Comparison of ENCODE assay signal across 9 mouse cellular contexts in genomic region chr6:30694209-30694608, GRCm38 (mm10). TPM values are rescaled to one million over a fixed set of nuclear protein-coding genes. Genes with fewer than 3 reads are reported as not detected.
DNase-seq lines count a peak whose midpoint lies in the region; ATAC-seq and TF ChIP-seq lines count a peak whose summit lies in the region.
"Had no signal": no experiment of that assay in that cellular context is flagged by ENCODE, and none has a peak within 500 bp of the region (broad histone marks: within the 10 kb centered on the region; RNA-seq: fewer than 3 reads in every experiment).

No protein-coding gene starts in this region.

- H3K9ac ChIP-seq in heart, embryonic 15.5 days: peak overlapping the region; percentile 38; the same call in 1 of the 2 replicates
- peak overlapping the region; percentile 79 for H3K9ac ChIP-seq in MEL (ENCODE audit: control insufficient read depth, low read depth, low read length, poor library complexity, severe bottlenecking)
- H3K9ac ChIP-seq in forebrain, embryonic 15.5 days (replicated peaks): 0 out of 2 replicates have a peak overlapping the region, but pooled peaks have one; percentile 24
- H3K9ac ChIP-seq in liver, embryonic 12.5 days: peak overlapping the region; percentile 79

- no peak for DNase-seq in heart, postnatal 4 days
- DNase-seq in MEL (ENCODE audit: low read depth, low spot score): no peak
- DNase-seq in Muller cell, postnatal 12 days (ENCODE audit: inconsistent ontology term): no peak

- peak overlapping the region; percentile 72 for H3K4me2 ChIP-seq in heart, embryonic 15.5 days
- peak overlapping the region; percentile 46 for H3K4me2 ChIP-seq in forebrain, embryonic 15.5 days (replicated peaks)
- H3K4me2 ChIP-seq in liver, embryonic 12.5 days: peak overlapping the region; percentile 90

- peak overlapping the region; percentile 94; the same call in 1 of the 2 replicates for H3K27ac ChIP-seq in heart, embryonic 15.5 days
- H3K27ac ChIP-seq in MEL (ENCODE audit: control insufficient read depth, low read depth, low read length): no peak overlapping the region
- H3K27ac ChIP-seq in forebrain, embryonic 15.5 days (replicated peaks): peak overlapping the region; percentile 95
- no peak overlapping the region for H3K27ac ChIP-seq in liver, embryonic 12.5 days

- no peak for TF ChIP-seq CTCF in MEL (IDR thresholded peaks at IDR 0.05 in 2 of 3, conservative IDR thresholded peaks at IDR 0.05 in 1 of 3; ENCODE audit: control insufficient read depth in 1 of 3, insufficient read depth in 1 of 3, low read depth in 2 of 3, low read length in 3 of 3, poor library complexity in 1 of 3, severe bottlenecking in 1 of 3)

- no peak for TF ChIP-seq RAD21 in MEL (IDR thresholded peaks at IDR 0.05; ENCODE audit: low read depth, low read length)

- ATAC-seq in heart, embryonic 15.5 days (replicated peaks; ENCODE audit: insufficient number of reproducible peaks, insufficient read depth, low FRiP score, low read depth): no peak
- ATAC-seq in forebrain, embryonic 15.5 days (replicated peaks): peak; percentile 35
- ATAC-seq in liver, embryonic 12.5 days: no peak
- ATAC-seq in frontal cortex, adult (ENCODE audit: low TSS enrichment): no peak
- ATAC-seq in erythroid progenitor cell, adult 5-6 weeks (replicated peaks; ENCODE audit: low FRiP score, poor library complexity, severe bottlenecking): no peak

- WGBS in heart, embryonic 15.5 days: 50% methylated on average over 6 of the region's 6 CpGs
- 12% methylated on average over 6 of the region's 6 CpGs for WGBS in forebrain, embryonic 15.5 days
- 45% methylated on average over 6 of the region's 6 CpGs for WGBS in liver, embryonic 12.5 days (ENCODE audit: insufficient replicate concordance)

- no peak for TF ChIP-seq EP300 in MEL (IDR thresholded peaks at IDR 0.05; ENCODE audit: low read depth in 1 of 2, low read length in 2 of 2)

- H3K27me3 ChIP-seq in heart, embryonic 15.5 days: no peaks in the 10 kb centered on the region
- peaks cover 0 to 2% of the 10 kb centered on the region in 2 experiments; a peak in 3 of 4 replicates for H3K27me3 ChIP-seq in MEL (ENCODE audit: control insufficient read depth in 1 of 2, insufficient read depth in 2 of 2, low read length in 2 of 2)
- no peaks in the 10 kb centered on the region for H3K27me3 ChIP-seq in forebrain, embryonic 15.5 days
- no peaks in the 10 kb centered on the region for H3K27me3 ChIP-seq in liver, embryonic 12.5 days (replicated peaks)

- no peak for TF ChIP-seq POLR2A in MEL (IDR thresholded peaks at IDR 0.05; ENCODE audit: control insufficient read depth in 1 of 2, insufficient read depth in 1 of 2, low read depth in 1 of 2, low read length in 2 of 2, poor library complexity in 1 of 2)

- H3K36me3 ChIP-seq in heart, embryonic 15.5 days: no peaks in the 10 kb centered on the region
- peaks cover 0 to 9% of the 10 kb centered on the region in 2 experiments; a peak in 2 of 4 replicates for H3K36me3 ChIP-seq in MEL (ENCODE audit: control insufficient read depth in 1 of 2, insufficient read depth in 2 of 2, low read length in 2 of 2)
- H3K36me3 ChIP-seq in forebrain, embryonic 15.5 days: no peaks in the 10 kb centered on the region
- H3K36me3 ChIP-seq in liver, embryonic 12.5 days: no peaks in the 10 kb centered on the region

- H3K9me3 ChIP-seq in heart, embryonic 15.5 days (replicated peaks): no peaks in the 10 kb centered on the region
- no peaks in the 10 kb centered on the region for H3K9me3 ChIP-seq in MEL (replicated peaks; ENCODE audit: insufficient read depth, low read length)
- H3K9me3 ChIP-seq in forebrain, embryonic 15.5 days: no peaks in the 10 kb centered on the region
- no peaks in the 10 kb centered on the region for H3K9me3 ChIP-seq in liver, embryonic 12.5 days (replicated peaks)

- peaks cover 14% of the 10 kb centered on the region for H3K4me1 ChIP-seq in heart, embryonic 15.5 days (replicated peaks)
- peaks cover 0 to 9% of the 10 kb centered on the region in 2 experiments; a peak in 3 of 4 replicates for H3K4me1 ChIP-seq in MEL (ENCODE audit: control insufficient read depth in 1 of 2, insufficient read depth in 2 of 2, low read length in 2 of 2)
- peaks cover 18% of the 10 kb centered on the region for H3K4me1 ChIP-seq in forebrain, embryonic 15.5 days
- H3K4me1 ChIP-seq in liver, embryonic 12.5 days: peaks cover 18% of the 10 kb centered on the region

- H3K79me2 ChIP-seq in MEL (ENCODE audit: control insufficient read depth, insufficient read depth, low read length, poor library complexity): peaks cover 5% of the 10 kb centered on the region; the same call in 1 of the 2 replicates

- peak overlapping the region; percentile 67 for H3K4me3 ChIP-seq in heart, embryonic 15.5 days
- peak overlapping the region; percentile 59 to 66 for H3K4me3 ChIP-seq in MEL (ENCODE audit: control insufficient read depth in 1 of 2, insufficient read depth in 1 of 2, low read depth in 2 of 2, low read length in 2 of 2)
- H3K4me3 ChIP-seq in forebrain, embryonic 15.5 days: peak overlapping the region; percentile 67
- H3K4me3 ChIP-seq in liver, embryonic 12.5 days: peak overlapping the region; percentile 79

TF ChIP-seq in MEL, 35 proteins besides CTCF, POLR2A, EP300 and RAD21:
- no peak for TF ChIP-seq E2F4 (IDR thresholded peaks at IDR 0.05; ENCODE audit: borderline replicate concordance, low read depth, low read length)
- TF ChIP-seq TBP (IDR thresholded peaks at IDR 0.05; ENCODE audit: low read depth, low read length): 0 out of 2 replicates have a peak, but pooled peaks have one; percentile 48

RNA-seq across cellular contexts. Expression of gene Cep41, which starts 0.7 kb away (rescaled TPM):
- polyA plus RNA-seq in heart, embryonic 15.5 days (2015; fragmentation: Nextera tagmentation; extraction: Ambion mirVana): 9.3 and 10.0 TPM in 2 replicates
- total RNA-seq in heart, postnatal 4 days (2021): 1 to 10 TPM; 4.2 to 8.0 TPM
- 9.2 and 9.8 TPM in 2 replicates for total RNA-seq in MEL (2012; rRNA removed)
- 10 to 100 TPM in 1 of 2 experiments, not detected in 1; 12.0 TPM for polyA plus RNA-seq in MEL (2012; ENCODE audit: insufficient read depth in 1 of 2, insufficient read length in 2 of 2, low read depth in 1 of 2, low replicate concordance in 2 of 2, missing spikeins in 1 of 2)
- 14.9 and 17.3 TPM in 2 replicates for polyA plus RNA-seq in forebrain, embryonic 15.5 days (2015; fragmentation: Nextera tagmentation; extraction: Ambion mirVana)
- polyA plus RNA-seq in liver, embryonic 12.5 days (2016; fragmentation: Nextera tagmentation; extraction: Ambion mirVana): 5.6 and 6.1 TPM in 2 replicates
- total RNA-seq in erythroid progenitor cell, adult 5-6 weeks (2015; ENCODE audit: low replicate concordance): 3.2 and 49.0 TPM in 2 replicates
- 3.1 and 5.5 TPM in 2 replicates for total RNA-seq in erythroid progenitor cell, adult 5-6 weeks (2017; ENCODE audit: low replicate concordance)

RNA-seq across cellular contexts. Expression of gene Mest, which starts 29.1 kb away (rescaled TPM):
- polyA plus RNA-seq in heart, embryonic 15.5 days (2015; fragmentation: Nextera tagmentation; extraction: Ambion mirVana): 1,527 and 1,993 TPM in 2 replicates
- 100 to 1,000 TPM; 504 to 641 TPM for total RNA-seq in heart, postnatal 4 days (2021)
- total RNA-seq in MEL (2012; rRNA removed): 0.10 and 0.12 TPM in 2 replicates
- under 1 TPM in 1 of 2 experiments, not detected in 1; 0.31 TPM for polyA plus RNA-seq in MEL (2012; ENCODE audit: insufficient read depth in 1 of 2, insufficient read length in 2 of 2, low read depth in 1 of 2, low replicate concordance in 2 of 2, missing spikeins in 1 of 2)
- 313 and 315 TPM in 2 replicates for polyA plus RNA-seq in forebrain, embryonic 15.5 days (2015; fragmentation: Nextera tagmentation; extraction: Ambion mirVana)
- polyA plus RNA-seq in liver, embryonic 12.5 days (2016; fragmentation: Nextera tagmentation; extraction: Ambion mirVana): 372 and 384 TPM in 2 replicates
- total RNA-seq in erythroid progenitor cell, adult 5-6 weeks (2015; ENCODE audit: low replicate concordance): not detected in 2 replicates
- not detected in 2 replicates for total RNA-seq in erythroid progenitor cell, adult 5-6 weeks (2017; ENCODE audit: low replicate concordance)

RNA-seq across cellular contexts. Expression of gene Cpa1, which starts 55.2 kb away (rescaled TPM):
- polyA plus RNA-seq in heart, embryonic 15.5 days (2015; fragmentation: Nextera tagmentation; extraction: Ambion mirVana): 3.2 and 5.0 TPM in 2 replicates
- total RNA-seq in heart, postnatal 4 days (2021): 1 to 10 TPM; 3.4 to 3.7 TPM
- total RNA-seq in MEL (2012; rRNA removed): not detected in 2 replicates
- polyA plus RNA-seq in MEL (2012; ENCODE audit: insufficient read depth in 1 of 2, insufficient read length in 2 of 2, low read depth in 1 of 2, low replicate concordance in 2 of 2, missing spikeins in 1 of 2): not detected
- 0.48 and 0.61 TPM in 2 replicates for polyA plus RNA-seq in forebrain, embryonic 15.5 days (2015; fragmentation: Nextera tagmentation; extraction: Ambion mirVana)
- polyA plus RNA-seq in liver, embryonic 12.5 days (2016; fragmentation: Nextera tagmentation; extraction: Ambion mirVana): 0.54 and 0.91 TPM in 2 replicates
- total RNA-seq in erythroid progenitor cell, adult 5-6 weeks (2015; ENCODE audit: low replicate concordance): not detected in 2 replicates
- not detected in 2 replicates for total RNA-seq in erythroid progenitor cell, adult 5-6 weeks (2017; ENCODE audit: low replicate concordance)
- total RNA-seq: left cerebral cortex, adult 8-10 months had no signal

Comparison
In these comparisons a context has a peak if more than half of its experiments do, and no peak if none do; other contexts are left out.
1. H3K27ac ChIP-seq: peak in heart, embryonic 15.5 days (single experiment) and forebrain, embryonic 15.5 days (single experiment); none in MEL (single experiment) and liver, embryonic 12.5 days (single experiment).
2. H3K9ac ChIP-seq: peak in every context shown above with its lines; median percentile 79 in MEL; 79 in liver, embryonic 12.5 days; 38 in heart, embryonic 15.5 days; 24 in forebrain, embryonic 15.5 days.
3. RNA of gene Mest, which starts 29.1 kb away (polyA plus RNA-seq): 1,527 to 1,993 TPM in heart, embryonic 15.5 days, 372 to 384 TPM in liver, embryonic 12.5 days and 313 to 315 TPM in forebrain, embryonic 15.5 days; 0.31 TPM in MEL; every median in the first group is over 100 times any median in the second.
4. Peak in every context shown above with its lines, with median percentiles within 50 percentile points of each other: H3K4me2 ChIP-seq and H3K4me3 ChIP-seq.